Mouse (Mus musculus) embryonic fibroblast, embryonic 13.5 days (primary cell): ENCODE results near the gene Nrap. TPM values are rescaled to one million over a fixed set of nuclear protein-coding genes. Genes with fewer than 3 reads are reported as not detected.
A peak's percentile ranks its signal among the peaks of the same experiment; 100 is the strongest.

Experiments used
- H3K27ac ChIP-seq: 2 replicates; pipeline ENCODE4 v1.5.1; 2012; ENCODE audit warnings: low read length, control low read depth, inconsistent platforms; ENCODE audit not compliant: insufficient read depth
- H3K4me1 ChIP-seq: 2 replicates; pipeline ENCODE4 v1.6.1; 2011; ENCODE audit warnings: low read length; ENCODE audit not compliant: control insufficient read depth, insufficient read depth
- H3K4me3 ChIP-seq: 2 replicates; pipeline ENCODE4 v1.5.1; 2011; ENCODE audit warnings: mild to moderate bottlenecking, control low read depth, low read length; ENCODE audit not compliant: insufficient read depth
- CTCF ChIP-seq: IDR thresholded peaks from 2 replicates; pipeline ENCODE4 v1.5.1; 2011; ENCODE audit warnings: mild to moderate bottlenecking, control low read depth, low read length, moderate library complexity, borderline replicate concordance; ENCODE audit not compliant: insufficient read depth
- POLR2A ChIP-seq: IDR thresholded peaks from 2 replicates; pipeline ENCODE4 v1.6.1; 2011; ENCODE audit warnings: low read depth, mild to moderate bottlenecking, control low read depth, low read length, moderate library complexity
- polyA plus RNA-seq: library from polyadenylated mRNA; stranded (reverse); fragments of >200 nt; gene quantifications from 2 replicates; pipeline ENCODE4 v1.2.4, GENCODE M21; 2011; ENCODE audit warnings: low read depth; ENCODE audit not compliant: missing spikeins, insufficient read length

Nrap gene
- polyA plus RNA-seq, 1 experiment = 0.21 TPM

GRCm38 (mm10) chr19:56396669-56397621, 7.1 kb upstream of the Nrap start, which contains the start of gene Casp7:
Gene Casp7, plus strand, starts transcription at chr19:56397129.
- peak; percentile 76 for TF ChIP-seq POLR2A
- no peak for TF ChIP-seq CTCF
- peak within 1 kb of the TSS; percentile 2; the same call in 1 of the 2 replicates for H3K27ac ChIP-seq
- no peaks in the 10 kb centered on the region for H3K4me1 ChIP-seq
- peak within 1 kb of the TSS; percentile 34 for H3K4me3 ChIP-seq

- no peaks in the 10 kb centered on the region for H3K4me1 ChIP-seq
Observed at GRCm38 (mm10) chr19:56396227-56396626, 6.4 kb upstream of the Nrap start.

GRCm38 (mm10) chr19:56395183-56395935, 5.5 kb upstream of the Nrap start:
- H3K4me1 ChIP-seq = no peaks in the 10 kb centered on the region
- TF ChIP-seq CTCF = no peak
- TF ChIP-seq POLR2A = no peak
- H3K4me3 ChIP-seq = no peak overlapping the region
- H3K27ac ChIP-seq = no peak overlapping the region

More at GRCm38 (mm10) chr19:56396227-56396626, 6.4 kb upstream of the Nrap start:
- no peak overlapping the region for H3K27ac ChIP-seq
- TF ChIP-seq POLR2A (no peak), CTCF (no peak)
- no peak overlapping the region for H3K4me3 ChIP-seq

GRCm38 (mm10) chr19:56393311-56393866, 3.6 kb upstream of the Nrap start:
- H3K27ac ChIP-seq = no peak overlapping the region
- no peak for TF ChIP-seq CTCF
- TF ChIP-seq POLR2A = no peak
- no peaks in the 10 kb centered on the region for H3K4me1 ChIP-seq
- no peak overlapping the region for H3K4me3 ChIP-seq

- TF ChIP-seq CTCF (no peak), POLR2A (no peak)
- H3K27ac ChIP-seq = no peak overlapping the region
Observed at GRCm38 (mm10) chr19:56391307-56392046, 1.6 kb upstream of the Nrap start.

GRCm38 (mm10) chr19:56389176-56389575, 661 bp downstream of the Nrap start:
- no peak for TF ChIP-seq CTCF
- H3K4me3 ChIP-seq = no peak overlapping the region
- no peaks in the 10 kb centered on the region for H3K4me1 ChIP-seq
- H3K27ac ChIP-seq = no peak overlapping the region

More at GRCm38 (mm10) chr19:56391307-56392046, 1.6 kb upstream of the Nrap start:
- H3K4me1 ChIP-seq = no peaks in the 10 kb centered on the region
- H3K4me3 ChIP-seq = no peak overlapping the region

- Histone ChIP-seq H3K27ac (no peak overlapping the region), H3K4me1 (no peaks in the 10 kb centered on the region), H3K4me3 (no peak overlapping the region)
- TF ChIP-seq CTCF = no peak
Observed at GRCm38 (mm10) chr19:56387726-56388302, 2.0 kb downstream of the Nrap start.

GRCm38 (mm10) chr19:56386095-56386494, 3.7 kb downstream of the Nrap start:
- TF ChIP-seq POLR2A (no peak), CTCF (no peak)
- no peaks in the 10 kb centered on the region for H3K4me1 ChIP-seq
- no peak overlapping the region for H3K4me3 ChIP-seq
- no peak overlapping the region for H3K27ac ChIP-seq

- H3K27ac ChIP-seq = no peak overlapping the region
- H3K4me1 ChIP-seq = no peaks in the 10 kb centered on the region
- H3K4me3 ChIP-seq = no peak overlapping the region
- TF ChIP-seq POLR2A (no peak), CTCF (no peak)
Observed at GRCm38 (mm10) chr19:56385546-56385945, 4.3 kb downstream of the Nrap start.
